Mouse (Mus musculus) liver, embryonic 14.5 days (tissue): ENCODE measurements at regions not wholly inside any gene's neighbourhood (a gene's known extent, or its start where the extent isn't known, plus 50 kb on each side); places are given as distances from the start of the nearest gene placed in this dataset.

Source experiments
- ATAC-seq: fragments of 200-750 bp; cut with Nextera tagmentation; 2 replicates; pipeline ENCODE4 v1.8.0; 2017; ENCODE audit warnings: moderate number of reproducible peaks, mild to moderate bottlenecking, moderate library complexity; ENCODE audit not compliant: insufficient read depth
- DNase-seq, 3 experiments: peaks; one replicate each; pipeline ENCODE4 v3.0.0-alpha.2; 2012 to 2013; ENCODE audit warnings: low read depth in 3 of 3, low spot score in 3 of 3
- H3K27ac ChIP-seq: fragments of 300-500 bp; sonication (generic); 2 replicates; pipeline ENCODE4 v1.5.1; 2014; ENCODE audit warnings: moderate library complexity, mild to moderate bottlenecking, control low read depth, inconsistent platforms
- H3K27me3 ChIP-seq: fragments of 300-500 bp; sonication (generic); 2 replicates; pipeline ENCODE4 v1.6.1; 2014; ENCODE audit warnings: mild to moderate bottlenecking, low read length, moderate library complexity; ENCODE audit not compliant: control insufficient read depth, insufficient read depth
- H3K36me3 ChIP-seq: fragments of 300-500 bp; sonication (generic); replicated peaks from 2 replicates; pipeline ENCODE4 v1.6.1; 2014; ENCODE audit warnings: low read depth; ENCODE audit not compliant: control insufficient read depth, insufficient read depth
- H3K4me1 ChIP-seq, 2 experiments: fragments of 200-500 bp in 1 of 2; fragments of 300-500 bp in 1 of 2; sonication (generic) in 1 of 2; replicated peaks; 2 replicates each; pipeline ENCODE4 v1.6.1; 2012 to 2014; ENCODE audit warnings: antibody characterized with exemption in 1 of 2, inconsistent platforms in 1 of 2, low read length in 1 of 2; ENCODE audit not compliant: control insufficient read depth in 2 of 2, insufficient read depth in 2 of 2
- H3K4me2 ChIP-seq: fragments of 300-500 bp; sonication (generic); 2 replicates; pipeline ENCODE4 v1.6.1; 2014; ENCODE audit warnings: low read depth, mild to moderate bottlenecking, control low read depth, moderate library complexity
- H3K4me3 ChIP-seq, 2 experiments: fragments of 200-500 bp in 1 of 2; fragments of 300-500 bp in 1 of 2; sonication (generic) in 1 of 2; 2 replicates each; pipeline ENCODE4 v1.5.1; 2012 to 2014; ENCODE audit warnings: low read depth in 2 of 2, low read length in 2 of 2, mild to moderate bottlenecking in 2 of 2, control low read depth in 1 of 2, inconsistent platforms in 1 of 2, moderate library complexity in 1 of 2; ENCODE audit not compliant: insufficient read depth in 1 of 2
- H3K9ac ChIP-seq: fragments of 300-500 bp; sonication (generic); replicated peaks from 2 replicates; pipeline ENCODE4 v1.6.1; 2014; ENCODE audit warnings: mild to moderate bottlenecking, control low read depth, moderate library complexity
- H3K9me3 ChIP-seq: fragments of 300-500 bp; sonication (generic); 2 replicates; pipeline ENCODE4 v1.6.1; 2016; ENCODE audit warnings: low read length, mixed read lengths; ENCODE audit not compliant: control insufficient read depth
- CTCF ChIP-seq: IDR thresholded peaks from 2 replicates; pipeline ENCODE4 v1.5.1; 2016; ENCODE audit warnings: antibody characterized with exemption, low read depth, control low read depth
- EP300 ChIP-seq: IDR thresholded peaks from 2 replicates; pipeline ENCODE4 v1.6.1; 2016; ENCODE audit warnings: antibody characterized with exemption, low read depth
- WGBS: fragments of 180-500 bp; shearing (Covaris S2); extraction: QIAGEN DNeasy Blood & Tissue Kit; methylation state at CpG from one replicate; pipeline ENCODE4 v1.1.7; 2014; ENCODE audit not compliant: insufficient replicate concordance; 5-methylcytosine and 5-hydroxymethylcytosine counted together

- TF ChIP-seq EP300 (no peak), CTCF (no peak)
- H3K36me3 ChIP-seq: no peaks in the 10 kb centered on the region
- no peak overlapping the region for H3K4me2 ChIP-seq
- WGBS: 62% methylated on average over 4 of the region's 4 CpGs
- no peak overlapping the region for H3K9ac ChIP-seq
- no peak overlapping the region for H3K27ac ChIP-seq
- ATAC-seq: no peak
- H3K9me3 ChIP-seq: no peaks in the 10 kb centered on the region
- H3K4me1 ChIP-seq: no peaks in the 10 kb centered on the region
- no peak overlapping the region for H3K4me3 ChIP-seq
- H3K27me3 ChIP-seq: no peaks in the 10 kb centered on the region
- DNase-seq: no peak
These were observed 634.7 kb downstream of the Tmem114 start for GRCm38 (mm10) chr16:7790260-7790659.

- H3K36me3 ChIP-seq: no peaks in the 10 kb centered on the region
- H3K9ac ChIP-seq: no peak overlapping the region
- WGBS: 53% methylated on average over 2 of the region's 2 CpGs
- TF ChIP-seq CTCF (no peak), EP300 (no peak)
- no peak overlapping the region for H3K27ac ChIP-seq
- no peaks in the 10 kb centered on the region for H3K27me3 ChIP-seq
- no peaks in the 10 kb centered on the region for H3K9me3 ChIP-seq
- no peak overlapping the region for H3K4me2 ChIP-seq
- DNase-seq (no peak), ATAC-seq (no peak)
- H3K4me1 ChIP-seq: no peaks in the 10 kb centered on the region
- no peak overlapping the region for H3K4me3 ChIP-seq
These were observed 636.7 kb downstream of the Tmem114 start for GRCm38 (mm10) chr16:7788209-7788608.

GRCm38 (mm10) chr16:7781506-7781905 lies 643.4 kb downstream of the Tmem114 start:
- Histone ChIP-seq H3K36me3 (no peaks in the 10 kb centered on the region), H3K27me3 (no peaks in the 10 kb centered on the region), H3K4me1 (no peaks in the 10 kb centered on the region), H3K4me2 (no peak overlapping the region), H3K9ac (no peak overlapping the region), H3K9me3 (no peaks in the 10 kb centered on the region), H3K27ac (no peak overlapping the region), H3K4me3 (no peak overlapping the region)
- DNase-seq (no peak), ATAC-seq (no peak)
- 55% methylated on average over 2 of the region's 2 CpGs for WGBS
- TF ChIP-seq EP300 (no peak), CTCF (no peak)

GRCm38 (mm10) chr16:7775635-7776034 lies 649.3 kb downstream of the Tmem114 start:
- TF ChIP-seq EP300 (no peak), CTCF (no peak)
- WGBS: 65% methylated on average over 3 of the region's 3 CpGs
- H3K36me3 ChIP-seq: no peaks in the 10 kb centered on the region
- no peak overlapping the region for H3K9ac ChIP-seq
- ATAC-seq (no peak), DNase-seq (no peak)
- H3K9me3 ChIP-seq: no peaks in the 10 kb centered on the region
- no peak overlapping the region for H3K27ac ChIP-seq
- H3K4me2 ChIP-seq: no peak overlapping the region
- H3K4me3 ChIP-seq: no peak overlapping the region
- H3K4me1 ChIP-seq: no peaks in the 10 kb centered on the region
- no peaks in the 10 kb centered on the region for H3K27me3 ChIP-seq

GRCm38 (mm10) chr16:7768433-7768832 lies 656.5 kb downstream of the Tmem114 start:
- Histone ChIP-seq H3K9me3 (no peaks in the 10 kb centered on the region), H3K4me3 (no peak overlapping the region), H3K9ac (no peak overlapping the region), H3K36me3 (no peaks in the 10 kb centered on the region), H3K27me3 (no peaks in the 10 kb centered on the region), H3K4me1 (no peaks in the 10 kb centered on the region), H3K27ac (no peak overlapping the region), H3K4me2 (no peak overlapping the region)
- TF ChIP-seq CTCF: no peak
- no peak for TF ChIP-seq EP300
- DNase-seq: no peak
- 8% methylated on average over 1 of the region's 1 CpGs for WGBS
- no peak for ATAC-seq

GRCm38 (mm10) chr16:7767691-7768090 lies 657.2 kb downstream of the Tmem114 start:
- Histone ChIP-seq H3K4me1 (no peaks in the 10 kb centered on the region), H3K27me3 (no peaks in the 10 kb centered on the region), H3K4me3 (no peak overlapping the region), H3K36me3 (no peaks in the 10 kb centered on the region), H3K27ac (no peak overlapping the region), H3K4me2 (no peak overlapping the region), H3K9me3 (no peaks in the 10 kb centered on the region), H3K9ac (no peak overlapping the region)
- ATAC-seq (no peak), DNase-seq (no peak)
- 37% methylated on average over 4 of the region's 4 CpGs for WGBS
- TF ChIP-seq CTCF (no peak), EP300 (no peak)
